Mouse (Mus musculus) spleen, adult 2 months (tissue): ENCODE data around the gene Dennd1c.

ENCODE experiments used
- CTCF ChIP-seq: fragments of 200-500 bp; IDR thresholded peaks from 2 replicates; pipeline ENCODE4 v1.5.1; 2011; ENCODE audit warnings: mild to moderate bottlenecking, inconsistent platforms; ENCODE audit not compliant: insufficient read depth, insufficient read length, insufficient replicate concordance; ENCODE audit errors: extremely low read depth
- POLR2A ChIP-seq: fragments of 200-500 bp; IDR thresholded peaks from 2 replicates; pipeline ENCODE4 v1.6.1; 2011; ENCODE audit warnings: low read depth, low read length, inconsistent platforms

GRCm38 (mm10) chr17:57106035-57106368 is 27.7 kb upstream of the Dennd1c start:
- TF ChIP-seq CTCF = no peak
- TF ChIP-seq POLR2A = no peak
